12 mouse cellular contexts compared by ENCODE assay signal in the genomic region with DNA sequence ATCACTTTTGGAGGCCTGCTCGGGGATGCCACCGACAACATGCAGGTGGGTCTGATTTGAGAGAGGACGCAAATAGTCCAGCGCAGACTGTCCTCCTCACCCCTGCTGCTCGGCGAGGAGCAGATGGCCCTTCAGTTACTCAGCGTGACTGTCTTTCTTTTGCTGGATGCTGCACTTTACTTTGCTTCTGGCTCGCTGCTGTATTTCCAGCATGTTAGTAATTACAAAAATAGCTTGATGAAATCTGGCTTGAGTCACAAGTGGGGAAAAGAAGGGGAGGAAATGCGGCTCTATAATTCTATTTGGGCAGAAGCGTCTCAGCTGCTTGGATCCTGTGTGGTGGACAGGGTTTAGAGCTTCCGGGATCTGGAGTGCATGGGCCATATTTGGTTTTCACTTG.
DNase-seq lines count a peak whose midpoint lies in the region; ATAC-seq and TF ChIP-seq lines count a peak whose summit lies in the region.
"Had no signal": no experiment of that assay in that cellular context is flagged by ENCODE, and none has a peak within 500 bp of the region (broad histone marks: within the 10 kb centered on the region; RNA-seq: fewer than 3 reads in every experiment).

No protein-coding gene starts in this region.

- peak; percentile 69; the same call in 1 of the 2 replicates for ATAC-seq in forebrain, postnatal 0 days
- no peak for ATAC-seq in forebrain, embryonic 13.5 days
- ATAC-seq in granulocyte monocyte progenitor cell, adult 5-6 weeks (replicated peaks; ENCODE audit: poor library complexity, severe bottlenecking) = no peak
- no peak for ATAC-seq in intestine, embryonic 15.5 days

- H3K27ac ChIP-seq in forebrain, postnatal 0 days (ENCODE audit: low read depth, low read length) = peak overlapping the region; percentile 42; the same call in 1 of the 2 replicates
- no peak overlapping the region for H3K27ac ChIP-seq in forebrain, embryonic 13.5 days
- H3K27ac ChIP-seq in left cerebral cortex, adult 2 months = peak overlapping the region; percentile 71
- H3K27ac ChIP-seq in kidney, adult 2 months (ENCODE audit: insufficient read depth, low read depth, low read length) = no peak overlapping the region
- no peak overlapping the region for H3K27ac ChIP-seq in intestine, embryonic 15.5 days
- H3K27ac ChIP-seq: heart, embryonic 10.5 days; hindbrain, embryonic 15.5 days; midbrain, embryonic 12.5 days had no signal

- TF ChIP-seq CTCF in forebrain, postnatal 0 days (IDR thresholded peaks at IDR 0.05; ENCODE audit: low read depth) = no peak
- no peak for TF ChIP-seq CTCF in left cerebral cortex, adult 2 months (IDR thresholded peaks at IDR 0.05)
- TF ChIP-seq CTCF in kidney, adult 2 months (conservative IDR thresholded peaks at IDR 0.05; ENCODE audit: insufficient read depth, insufficient read length, low read depth, low read length) = no peak

- H3K36me3 ChIP-seq in forebrain, postnatal 0 days (ENCODE audit: insufficient read depth) = no peaks in the 10 kb centered on the region
- H3K36me3 ChIP-seq in forebrain, embryonic 13.5 days (ENCODE audit: poor library complexity, severe bottlenecking) = no peaks in the 10 kb centered on the region
- H3K36me3 ChIP-seq in kidney, adult 2 months (ENCODE audit: control insufficient read depth, insufficient read depth, low read length) = peaks cover 4% of the 10 kb centered on the region
- no peaks in the 10 kb centered on the region for H3K36me3 ChIP-seq in intestine, embryonic 15.5 days
- H3K36me3 ChIP-seq: heart, embryonic 10.5 days; hindbrain, embryonic 15.5 days; midbrain, embryonic 12.5 days had no signal

- H3K27me3 ChIP-seq in forebrain, postnatal 0 days (ENCODE audit: insufficient read depth, low read length) = no peaks in the 10 kb centered on the region
- H3K27me3 ChIP-seq in forebrain, embryonic 13.5 days = no peaks in the 10 kb centered on the region
- no peaks in the 10 kb centered on the region for H3K27me3 ChIP-seq in kidney, adult 2 months (replicated peaks; ENCODE audit: control insufficient read depth, insufficient read depth, low read length)
- H3K27me3 ChIP-seq in intestine, embryonic 15.5 days (replicated peaks) = no peaks in the 10 kb centered on the region
- H3K27me3 ChIP-seq: hindbrain, embryonic 15.5 days; midbrain, embryonic 12.5 days had no signal

- H3K4me1 ChIP-seq in forebrain, postnatal 0 days (ENCODE audit: insufficient read depth) = no peaks in the 10 kb centered on the region
- no peaks in the 10 kb centered on the region for H3K4me1 ChIP-seq in forebrain, embryonic 13.5 days
- H3K4me1 ChIP-seq in kidney, adult 2 months (ENCODE audit: control insufficient read depth, insufficient read depth, low read length) = no peaks in the 10 kb centered on the region
- no peaks in the 10 kb centered on the region for H3K4me1 ChIP-seq in intestine, embryonic 15.5 days (replicated peaks)
- H3K4me1 ChIP-seq: heart, embryonic 10.5 days; hindbrain, embryonic 15.5 days; midbrain, embryonic 12.5 days had no signal

- DNase-seq in forebrain, postnatal 0 days = peak; percentile 39
- peak; percentile 72 to 76 for DNase-seq in frontal cortex, adult 2 months (ENCODE audit: extremely low spot score in 1 of 2, low spot score in 1 of 2)
- DNase-seq in left cerebral cortex, adult 2 months (ENCODE audit: extremely low spot score in 1 of 2, low spot score in 2 of 2) = peak; percentile 47 to 54
- peak; percentile 65 to 74 for DNase-seq in right cerebral cortex, postnatal 36 days (ENCODE audit: low spot score in 2 of 2)
- no peak for DNase-seq in kidney, adult 2 months
- DNase-seq: kidney, postnatal 25 days had no signal

- no peaks in the 10 kb centered on the region for H3K9me3 ChIP-seq in forebrain, postnatal 0 days (ENCODE audit: low read length)
- no peaks in the 10 kb centered on the region for H3K9me3 ChIP-seq in forebrain, embryonic 13.5 days (replicated peaks)
- H3K9me3 ChIP-seq in intestine, embryonic 15.5 days = no peaks in the 10 kb centered on the region
- H3K9me3 ChIP-seq: heart, embryonic 10.5 days; hindbrain, embryonic 15.5 days; midbrain, embryonic 12.5 days had no signal

- H3K4me3 ChIP-seq in forebrain, postnatal 0 days (ENCODE audit: low read depth, low read length) = no peak overlapping the region
- H3K4me3 ChIP-seq in forebrain, embryonic 13.5 days = no peak overlapping the region
- H3K4me3 ChIP-seq in left cerebral cortex, adult 2 months = no peak overlapping the region
- no peak overlapping the region for H3K4me3 ChIP-seq in kidney, adult 2 months (ENCODE audit: insufficient read depth, low read depth, low read length)
- no peak overlapping the region for H3K4me3 ChIP-seq in intestine, embryonic 15.5 days (replicated peaks)
- H3K4me3 ChIP-seq: heart, embryonic 10.5 days; hindbrain, embryonic 15.5 days; midbrain, embryonic 12.5 days had no signal

- H3K9ac ChIP-seq in forebrain, postnatal 0 days = no peak overlapping the region
- no peak overlapping the region for H3K9ac ChIP-seq in forebrain, embryonic 13.5 days
- no peak overlapping the region for H3K9ac ChIP-seq in intestine, embryonic 15.5 days
- H3K9ac ChIP-seq: hindbrain, embryonic 15.5 days; midbrain, embryonic 12.5 days had no signal

- intact Hi-C loops in left cerebral cortex, adult 2 months (cut with DNase I) = loop anchor here (5.0 kb wide), 1 partner anchor 78 kb away; no protein-coding TSS in a partner anchor

- TF ChIP-seq POLR2A in kidney, adult 2 months (IDR thresholded peaks at IDR 0.05; ENCODE audit: low read depth, low read length) = no peak

- WGBS in forebrain, postnatal 0 days = 68% methylated on average over 11 of the region's 11 CpGs
- 92% methylated on average over 11 of the region's 11 CpGs for WGBS in forebrain, embryonic 13.5 days
- WGBS in kidney, adult 2 months = 89% methylated on average over 11 of the region's 11 CpGs
- 67% methylated on average over 11 of the region's 11 CpGs for WGBS in intestine, embryonic 15.5 days

- no peak overlapping the region; the same call in 1 of the 2 replicates for H3K4me2 ChIP-seq in forebrain, postnatal 0 days (ENCODE audit: low read depth)
- H3K4me2 ChIP-seq in forebrain, embryonic 13.5 days = no peak overlapping the region
- H3K4me2 ChIP-seq in intestine, embryonic 15.5 days (replicated peaks) = no peak overlapping the region
- H3K4me2 ChIP-seq: hindbrain, embryonic 15.5 days; midbrain, embryonic 12.5 days had no signal

Comparison
In these comparisons a context has a peak if more than half of its experiments do, and no peak if none do; other contexts are left out.
1. H3K27ac ChIP-seq: peak in forebrain, postnatal 0 days (single experiment) and left cerebral cortex, adult 2 months (single experiment); none in forebrain, embryonic 13.5 days (single experiment), kidney, adult 2 months (single experiment) and intestine, embryonic 15.5 days (single experiment).